Mouse (Mus musculus) Muller cell, postnatal 12 days (primary cell): Measurements from ENCODE around the gene Fam168a.

Experiments used
- DNase-seq: peaks from one replicate; pipeline ENCODE4 v3.0.0-alpha.2; 2015; ENCODE audit errors: inconsistent ontology term

The Fam168a gene

DNA sequence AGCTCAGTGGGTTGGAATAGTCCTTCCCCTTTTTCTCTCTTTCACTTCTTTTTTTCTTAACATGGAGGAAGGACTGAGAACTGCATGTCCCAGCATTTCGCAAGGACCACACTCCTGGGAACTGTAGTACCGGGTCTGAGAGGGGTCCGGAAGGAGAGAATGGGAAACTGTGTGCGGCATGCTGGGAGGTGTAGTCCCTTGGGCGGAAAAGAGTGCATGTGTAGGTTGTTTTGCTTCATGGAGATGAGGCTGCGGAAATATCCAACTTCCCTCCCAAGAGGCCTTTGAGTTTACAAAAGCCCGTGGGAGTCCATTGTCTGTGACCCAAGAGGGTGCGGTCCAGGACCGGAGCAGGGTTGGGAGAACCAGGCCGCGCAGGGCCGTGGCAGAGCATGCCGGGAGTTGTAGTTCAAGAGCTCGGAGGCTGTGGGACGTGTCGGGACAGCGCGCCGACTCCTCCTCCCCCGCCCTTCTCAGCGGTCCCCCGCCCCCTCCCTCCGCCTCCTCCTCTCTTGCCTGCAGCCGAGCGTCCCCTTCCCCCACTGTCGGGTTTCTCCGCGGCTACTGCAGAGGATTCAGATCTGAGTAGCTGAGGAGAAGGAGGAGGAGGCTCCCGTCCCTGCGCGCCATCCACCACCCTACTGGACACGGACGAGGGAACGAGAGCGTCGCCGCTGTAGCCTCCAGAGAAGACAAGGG is at the start of gene Fam168a:
TSS of gene Fam168a (plus strand) at position 493 of the 699 bp plus-strand sequence.
- DNase-seq, result peak; percentile 99

DNA sequence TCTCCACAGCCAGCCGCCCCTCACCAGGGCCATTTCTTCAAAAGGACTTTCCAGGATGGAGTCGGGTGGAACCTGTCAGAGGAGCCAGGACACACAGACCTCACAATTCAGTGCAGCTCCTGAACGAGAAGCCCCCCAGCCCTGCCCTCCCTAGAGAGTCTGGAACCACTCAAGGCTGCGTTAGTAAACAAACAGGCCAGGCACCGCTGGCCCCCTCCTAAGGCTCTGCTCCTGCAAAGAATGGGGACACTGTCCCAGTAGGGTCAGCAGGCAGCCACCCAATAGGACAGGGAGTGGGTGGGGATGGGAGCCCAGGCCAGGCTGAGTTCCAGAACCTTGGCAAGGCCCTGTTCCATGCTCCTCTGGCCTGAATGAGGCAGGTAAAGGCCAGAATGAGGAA is 49.7 kb upstream of the Fam168a start:
- peak; percentile 81 for DNase-seq

DNA sequence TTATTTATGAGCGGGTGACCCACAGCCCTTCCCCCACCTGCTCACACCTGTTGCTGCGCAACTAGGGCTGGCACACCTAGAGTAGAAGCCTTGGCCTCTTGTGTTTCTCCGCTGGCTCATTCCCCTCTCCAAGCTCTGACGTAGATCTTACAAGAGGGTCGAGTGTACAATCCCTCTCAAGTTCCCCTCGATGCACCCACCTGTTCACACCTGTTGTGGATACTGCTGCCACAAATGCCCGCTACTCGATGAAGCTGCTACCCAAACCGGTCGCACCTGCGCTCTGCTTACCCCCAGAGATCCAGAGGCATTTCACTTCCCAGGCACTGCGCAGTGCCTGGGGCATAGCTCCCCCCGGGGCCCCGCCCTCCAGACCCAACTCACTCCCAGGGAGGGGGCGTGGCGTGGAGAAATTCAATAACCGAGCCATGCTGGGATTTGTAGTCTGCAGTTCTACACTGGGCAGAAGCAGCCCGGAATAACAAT is 48.3 kb upstream of the Fam168a start:
- DNase-seq, result peak; percentile 93

DNA sequence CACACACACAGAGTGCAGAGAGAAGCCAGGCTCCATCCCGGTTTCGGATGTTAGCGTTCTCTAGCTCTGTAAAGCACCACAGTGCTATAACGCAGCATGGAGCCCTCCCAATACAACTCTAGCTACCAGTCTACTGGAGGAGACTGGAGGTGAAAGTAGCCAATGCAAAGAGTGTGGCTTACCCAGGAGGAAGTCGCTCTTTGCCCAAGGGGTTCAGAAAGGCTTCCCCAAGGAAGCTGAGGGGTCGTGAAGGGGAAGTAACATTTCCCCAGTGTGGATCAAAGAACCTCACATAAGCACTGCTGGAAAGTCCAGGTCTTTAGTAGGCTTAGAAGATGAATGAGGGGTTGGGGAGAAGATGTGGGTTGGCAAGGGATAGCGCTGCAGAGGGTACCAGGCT is 45.2 kb upstream of the Fam168a start:
- DNase-seq, result no peak

DNA sequence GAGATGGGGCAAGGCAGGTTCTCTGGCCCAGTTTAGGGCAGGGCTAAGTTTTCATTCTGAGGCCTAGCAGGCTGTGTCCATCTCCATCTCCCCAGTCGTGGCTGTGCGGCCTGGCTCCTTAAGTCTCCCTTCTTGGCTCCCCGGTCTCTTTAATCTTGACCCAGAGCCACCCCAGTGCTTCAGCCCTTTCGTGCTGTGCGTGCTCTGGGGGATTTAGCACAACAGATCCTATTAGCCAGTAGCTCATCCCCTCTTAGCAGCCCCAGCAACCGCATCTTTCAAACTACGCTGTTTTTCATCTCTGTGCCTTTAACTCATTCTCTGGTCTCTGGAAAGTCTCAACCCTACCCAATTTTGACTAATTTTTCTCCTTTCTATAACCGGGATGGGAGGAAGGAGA is 44.2 kb upstream of the Fam168a start, which contains the start of gene Plekhb1:
TSS of gene Plekhb1 (minus strand) at position 184 of the 400 bp plus-strand sequence.
- no peak for DNase-seq

DNA sequence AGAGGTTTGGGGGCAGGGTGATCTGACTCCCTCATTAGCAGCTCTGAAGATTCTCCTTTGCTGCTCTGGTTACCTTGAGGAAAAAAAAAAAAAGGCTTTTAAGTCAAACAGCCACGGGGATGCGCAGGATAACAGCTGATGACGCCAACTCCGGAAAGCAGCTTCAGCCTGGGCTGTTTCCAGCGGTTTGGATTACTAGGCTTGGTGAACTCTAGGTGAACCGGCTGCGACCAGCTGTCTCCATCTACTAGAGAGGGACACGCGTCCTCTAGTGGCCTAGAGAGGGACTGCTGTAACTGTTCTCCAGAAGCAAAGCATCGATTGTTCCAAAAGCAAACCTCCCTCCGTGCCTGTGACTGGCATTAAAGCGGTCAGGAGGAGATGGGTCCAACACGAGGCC is 43.2 kb upstream of the Fam168a start:
- peak; percentile 96 for DNase-seq

DNA sequence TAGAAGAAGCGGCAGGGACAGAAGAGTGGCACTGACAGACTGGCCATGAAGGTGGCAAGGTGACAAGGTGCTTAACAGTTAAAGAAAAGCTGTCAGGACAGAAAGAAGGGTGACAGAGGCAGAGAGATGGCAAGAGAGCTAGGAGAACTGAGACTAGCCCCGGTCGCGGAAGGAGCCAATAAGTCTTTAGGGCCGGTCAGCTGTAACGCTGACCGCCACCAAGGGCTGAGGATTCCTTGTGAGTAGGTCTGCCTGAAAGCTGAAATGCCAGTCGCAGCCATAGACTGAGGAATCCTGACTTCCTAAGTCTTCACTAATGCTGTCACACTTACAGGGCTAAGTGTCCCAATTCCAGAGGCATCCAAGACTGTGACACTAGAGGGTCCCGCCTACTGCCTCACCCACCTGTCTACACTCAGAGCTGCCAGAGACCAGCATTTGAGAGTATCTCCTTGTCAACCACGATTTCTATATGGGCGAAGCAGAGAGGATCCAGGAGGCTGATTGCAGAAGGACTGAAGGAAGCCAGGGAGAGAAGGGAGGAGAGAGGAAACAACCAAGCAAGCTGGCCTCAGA is 42.6 kb upstream of the Fam168a start:
- DNase-seq, result peak; percentile 32

DNA sequence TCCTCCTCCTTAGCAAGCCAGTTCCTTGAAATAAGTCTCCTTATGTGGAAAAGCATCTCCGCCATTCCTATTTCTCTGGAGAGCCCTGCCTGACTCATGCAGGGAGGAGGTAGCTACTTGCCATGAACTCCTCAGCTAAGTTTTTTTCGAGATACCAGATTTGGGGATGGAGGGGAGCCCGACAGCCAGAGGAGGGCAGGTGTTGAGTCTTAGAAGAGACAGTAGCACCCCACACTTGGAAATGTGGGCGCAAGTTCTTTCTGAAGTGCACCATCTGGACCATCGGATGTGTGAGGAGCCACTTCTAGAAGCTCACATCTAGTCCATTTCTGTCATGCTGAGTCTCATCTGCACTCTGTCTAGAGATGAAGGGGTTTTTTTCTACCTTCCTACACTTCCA is 35.8 kb upstream of the Fam168a start:
- no peak for DNase-seq

DNA sequence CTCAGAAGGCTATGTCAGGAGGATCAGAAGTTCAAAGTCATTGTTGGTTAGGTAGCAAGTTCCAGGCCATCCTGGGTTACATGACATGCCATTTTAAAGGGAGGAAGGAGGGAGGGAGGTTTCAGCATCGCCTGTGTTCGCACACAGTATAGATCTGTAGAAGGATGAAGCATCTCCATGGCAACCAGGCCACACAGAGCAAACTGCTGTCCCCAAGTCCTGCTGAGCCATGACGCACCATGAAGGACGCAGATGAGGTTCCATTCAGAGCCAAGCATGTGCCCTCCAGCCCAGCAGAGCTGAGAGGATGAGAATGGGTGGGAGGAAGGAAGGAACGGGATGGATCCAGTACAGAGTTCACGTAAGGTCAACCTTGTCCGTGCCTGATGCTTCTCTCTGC is 33.0 kb upstream of the Fam168a start:
- no peak for DNase-seq

DNA sequence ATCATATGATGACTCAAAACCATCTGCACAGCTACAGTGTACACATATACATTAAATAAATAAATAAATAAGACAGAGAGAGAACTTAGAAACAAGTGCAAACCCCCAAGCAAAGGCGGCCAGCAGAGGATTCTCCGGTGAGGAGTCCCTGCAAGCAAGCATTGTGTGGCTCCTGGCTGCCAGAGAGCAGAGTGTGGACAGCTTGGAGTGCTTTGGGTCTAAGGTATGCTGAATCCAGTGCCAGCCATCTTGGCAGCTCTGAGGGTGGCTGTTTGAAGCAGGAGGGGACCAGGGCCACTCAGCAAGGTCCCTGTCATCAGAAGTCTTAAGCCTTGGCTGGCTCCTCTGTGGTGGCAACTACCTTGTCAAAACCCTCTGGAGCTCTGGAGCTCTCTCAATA is 31.5 kb upstream of the Fam168a start:
- DNase-seq, result no peak

DNA sequence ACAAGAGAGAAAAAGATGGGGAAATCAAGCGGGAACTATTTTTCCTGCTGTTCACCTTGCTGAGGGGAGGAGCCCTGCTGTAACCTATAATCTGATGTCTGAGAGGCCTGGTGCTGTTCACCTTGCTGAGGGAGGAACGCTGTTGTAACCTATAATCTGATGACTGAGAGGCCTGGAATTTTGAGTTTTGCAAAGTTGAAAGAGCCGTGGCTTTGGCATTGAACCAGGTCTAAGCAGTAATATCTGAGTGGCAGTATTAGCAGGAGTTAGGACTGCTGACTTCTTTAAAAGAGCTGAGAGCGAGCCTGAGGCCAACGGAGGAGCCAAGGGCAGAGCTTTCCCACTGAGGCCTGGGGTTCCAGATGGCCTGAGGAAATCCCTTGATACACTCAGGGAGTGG is 28.4 kb upstream of the Fam168a start:
- no peak for DNase-seq

DNA sequence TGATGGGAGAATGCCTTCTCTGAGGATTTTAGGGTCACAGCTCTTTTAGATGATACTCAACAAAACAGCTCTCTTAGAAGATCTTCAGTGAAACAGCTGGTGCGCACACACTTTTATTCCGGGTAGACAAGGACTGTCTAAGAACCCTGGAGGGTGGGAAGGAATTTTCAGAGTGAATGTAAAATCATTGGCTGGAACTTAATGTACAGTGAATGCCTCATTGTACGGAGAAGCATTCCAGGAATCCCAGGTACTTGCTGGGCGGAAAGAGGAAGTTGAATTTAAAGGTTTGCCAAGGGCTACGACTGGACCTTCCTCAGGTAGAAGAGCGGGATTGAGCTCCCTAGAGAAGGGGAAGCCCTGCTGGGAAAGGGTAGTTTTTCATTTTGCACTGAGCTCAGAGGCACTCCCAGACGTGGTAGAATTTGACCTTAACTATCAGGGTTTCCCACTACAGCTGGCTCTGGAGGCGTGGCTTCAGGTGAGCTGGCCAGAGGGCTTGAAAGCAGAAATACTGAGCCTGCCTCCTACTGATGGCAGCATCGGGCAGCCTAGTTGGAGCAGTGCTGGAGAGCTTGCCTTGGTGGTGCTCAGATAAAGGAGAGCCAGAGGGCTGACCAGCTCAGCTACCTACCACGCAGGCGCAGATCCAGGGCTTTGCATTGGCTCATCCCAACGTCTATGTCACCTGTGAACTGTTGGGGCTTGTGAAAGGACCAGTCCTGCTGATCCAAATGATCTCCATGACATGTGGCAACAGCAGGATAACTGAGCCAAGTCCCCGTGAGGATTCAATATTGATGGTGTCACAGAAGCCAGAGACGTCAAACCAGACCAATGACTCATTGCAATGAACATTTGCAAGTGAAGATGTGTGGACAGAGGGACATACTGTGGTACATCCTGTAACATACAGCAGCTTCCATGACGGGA is 27.2 kb upstream of the Fam168a start:
- DNase-seq, result no peak

DNA sequence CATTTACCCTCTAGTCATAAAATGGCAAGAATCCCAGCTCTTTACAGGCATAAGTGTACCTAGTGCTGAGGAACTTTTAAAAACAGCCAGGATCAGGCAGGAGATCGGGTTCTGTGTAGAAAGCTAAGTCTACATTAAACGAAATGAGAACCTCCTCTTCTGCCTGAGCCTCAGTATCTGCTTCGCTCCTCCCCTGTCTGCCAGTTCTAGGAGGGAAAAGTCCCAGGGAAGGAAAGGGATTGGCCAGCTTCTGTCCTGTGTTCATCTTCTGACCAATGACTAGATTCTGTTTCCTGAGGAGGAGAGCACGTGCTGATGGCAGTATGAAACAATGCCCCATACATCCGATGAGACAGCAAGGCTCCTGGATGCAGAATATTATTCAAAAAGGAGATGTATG is 25.3 kb upstream of the Fam168a start:
- DNase-seq, result no peak

DNA sequence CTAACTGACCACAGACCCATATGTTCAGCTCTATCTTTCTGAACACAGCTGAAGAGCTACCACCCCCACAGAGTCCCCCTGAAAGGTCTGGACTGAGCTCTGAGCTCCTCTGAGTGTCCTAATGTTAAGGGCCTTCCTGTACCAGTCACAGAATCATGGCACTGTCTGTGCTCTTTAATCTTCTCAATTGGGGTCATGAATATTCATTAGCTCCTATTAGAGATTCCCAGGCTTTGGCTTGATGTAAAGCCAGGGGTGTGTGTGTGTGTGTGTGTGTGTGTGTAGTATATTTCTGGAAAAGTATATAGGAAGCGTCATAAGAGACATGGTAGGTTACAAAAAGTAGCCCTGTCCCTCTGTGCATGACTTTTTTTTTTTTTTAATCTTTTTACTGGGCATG is 23.2 kb upstream of the Fam168a start:
- no peak for DNase-seq

DNA sequence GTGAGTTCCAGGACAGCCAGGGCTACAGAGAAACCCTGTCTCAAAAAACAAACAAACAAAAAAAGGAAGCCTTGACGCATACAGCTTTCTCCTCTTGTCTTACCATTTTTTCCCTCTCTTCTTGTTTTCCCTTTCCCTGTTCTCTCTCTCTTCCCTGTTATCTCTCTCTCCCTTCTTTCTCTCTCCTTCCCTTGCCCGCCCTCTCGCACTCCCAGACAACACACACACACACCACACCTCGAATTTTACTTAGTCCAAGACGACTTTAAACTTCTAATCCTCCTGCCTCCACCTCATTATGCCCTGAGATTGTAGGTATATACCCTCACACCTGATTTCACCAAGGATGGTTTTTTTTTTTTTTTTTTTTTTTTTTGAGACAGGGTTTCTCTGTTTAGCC is 22.4 kb upstream of the Fam168a start:
- DNase-seq, result no peak

DNA sequence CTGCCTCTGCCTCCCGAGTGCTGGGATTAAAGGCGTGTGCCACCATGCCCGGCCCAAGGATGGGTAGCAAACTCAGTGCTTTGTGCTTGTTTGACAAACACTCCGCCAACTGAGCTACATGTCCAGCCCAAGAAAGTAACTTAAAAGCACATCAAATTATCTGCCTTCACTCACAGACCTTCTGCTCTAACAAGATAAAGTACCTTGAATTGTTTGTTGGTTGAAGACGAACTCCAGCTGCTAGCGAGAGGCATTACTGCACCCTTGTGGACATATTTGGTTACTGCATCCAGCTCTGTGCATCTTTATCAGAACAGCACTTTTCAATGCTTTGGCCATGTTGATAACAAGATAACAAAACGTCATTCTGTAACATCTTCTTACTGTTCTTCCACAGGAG is 21.9 kb upstream of the Fam168a start:
- peak; percentile 52 for DNase-seq

DNA sequence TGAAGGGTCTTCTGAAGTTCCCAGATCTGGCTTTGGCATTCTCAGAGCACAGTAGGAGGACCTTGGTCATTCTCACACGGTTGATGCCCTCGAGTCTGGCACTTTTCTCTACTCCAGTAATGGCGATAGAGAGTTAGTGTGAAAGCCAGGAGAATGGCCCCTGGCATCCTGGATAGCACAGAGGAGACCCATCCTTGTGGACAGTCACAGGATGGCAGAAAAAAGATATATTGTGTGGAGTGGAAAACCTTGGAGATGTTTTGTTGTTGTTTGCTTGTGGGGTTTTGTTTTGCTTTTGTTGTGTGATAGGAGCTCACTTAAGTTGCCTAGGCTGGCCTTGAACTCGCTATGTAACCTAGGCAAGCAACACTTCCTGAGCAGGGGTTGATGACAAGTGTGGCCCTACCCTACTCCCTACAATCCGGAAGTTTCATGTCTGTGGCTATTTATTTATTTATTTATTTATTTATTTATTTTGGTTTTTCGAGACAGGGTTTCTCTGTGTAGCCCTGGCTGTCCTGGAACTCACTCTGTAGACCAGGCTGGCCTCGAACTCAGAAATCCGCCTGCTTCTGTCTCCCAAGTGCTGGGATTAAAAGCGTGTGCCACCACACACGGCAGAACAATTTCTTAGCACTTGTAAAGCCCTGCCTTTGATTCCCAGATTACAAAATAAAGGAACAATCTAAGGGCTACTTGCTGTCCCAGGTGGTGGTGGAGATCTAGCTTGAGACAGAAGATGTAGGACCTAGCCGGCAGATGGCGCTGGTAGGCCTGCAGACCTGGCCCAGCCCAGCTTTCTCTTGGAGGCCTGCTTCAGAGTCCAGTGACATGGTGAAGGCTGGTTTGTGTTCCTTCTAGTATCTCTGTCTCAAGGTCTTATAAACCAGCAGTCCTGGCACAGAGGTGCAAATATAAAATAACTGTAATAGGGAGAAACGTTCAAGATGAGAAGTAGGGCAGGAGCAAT is 21.1 kb upstream of the Fam168a start:
- peak; percentile 60 for DNase-seq

DNA sequence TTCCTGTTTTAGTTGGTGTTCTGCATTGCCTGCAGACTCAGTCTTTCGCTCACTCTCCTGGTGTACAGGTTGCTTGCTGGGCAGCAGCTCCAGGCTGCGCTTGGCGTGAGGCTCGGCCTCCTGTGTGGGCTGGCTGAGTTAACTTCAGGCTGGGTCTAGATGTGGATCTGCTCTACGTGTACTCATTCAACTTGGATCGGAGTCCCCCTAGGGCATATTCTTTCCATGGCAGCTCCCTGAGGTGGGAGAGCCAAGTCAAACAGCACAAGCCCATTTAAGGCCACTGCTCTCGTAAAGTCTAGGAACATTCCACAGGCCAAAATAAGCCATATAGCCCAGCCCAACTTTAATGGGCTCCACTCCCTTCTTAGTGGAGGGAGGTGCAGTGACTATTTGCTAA is 18.0 kb upstream of the Fam168a start:
- DNase-seq, result no peak

DNA sequence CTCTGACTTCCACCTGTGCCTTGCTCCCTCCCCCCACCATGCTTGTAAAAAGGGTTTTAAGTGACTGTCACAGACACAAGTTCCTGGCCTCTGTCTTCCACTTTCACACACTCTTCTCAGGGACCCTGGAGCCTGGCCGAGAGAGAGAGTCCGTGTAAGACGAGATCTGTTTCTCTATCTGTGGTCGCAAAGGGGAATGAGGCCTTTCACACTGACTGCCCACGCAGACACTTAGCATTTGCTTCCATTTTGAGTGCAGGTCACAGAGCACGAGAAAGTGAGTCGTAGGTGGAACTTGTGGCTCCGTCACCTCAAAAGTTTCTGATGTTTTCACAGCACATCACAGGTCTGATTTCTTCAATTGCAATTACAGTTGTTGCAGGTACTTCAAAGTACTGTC is 13.2 kb upstream of the Fam168a start:
- no peak for DNase-seq

DNA sequence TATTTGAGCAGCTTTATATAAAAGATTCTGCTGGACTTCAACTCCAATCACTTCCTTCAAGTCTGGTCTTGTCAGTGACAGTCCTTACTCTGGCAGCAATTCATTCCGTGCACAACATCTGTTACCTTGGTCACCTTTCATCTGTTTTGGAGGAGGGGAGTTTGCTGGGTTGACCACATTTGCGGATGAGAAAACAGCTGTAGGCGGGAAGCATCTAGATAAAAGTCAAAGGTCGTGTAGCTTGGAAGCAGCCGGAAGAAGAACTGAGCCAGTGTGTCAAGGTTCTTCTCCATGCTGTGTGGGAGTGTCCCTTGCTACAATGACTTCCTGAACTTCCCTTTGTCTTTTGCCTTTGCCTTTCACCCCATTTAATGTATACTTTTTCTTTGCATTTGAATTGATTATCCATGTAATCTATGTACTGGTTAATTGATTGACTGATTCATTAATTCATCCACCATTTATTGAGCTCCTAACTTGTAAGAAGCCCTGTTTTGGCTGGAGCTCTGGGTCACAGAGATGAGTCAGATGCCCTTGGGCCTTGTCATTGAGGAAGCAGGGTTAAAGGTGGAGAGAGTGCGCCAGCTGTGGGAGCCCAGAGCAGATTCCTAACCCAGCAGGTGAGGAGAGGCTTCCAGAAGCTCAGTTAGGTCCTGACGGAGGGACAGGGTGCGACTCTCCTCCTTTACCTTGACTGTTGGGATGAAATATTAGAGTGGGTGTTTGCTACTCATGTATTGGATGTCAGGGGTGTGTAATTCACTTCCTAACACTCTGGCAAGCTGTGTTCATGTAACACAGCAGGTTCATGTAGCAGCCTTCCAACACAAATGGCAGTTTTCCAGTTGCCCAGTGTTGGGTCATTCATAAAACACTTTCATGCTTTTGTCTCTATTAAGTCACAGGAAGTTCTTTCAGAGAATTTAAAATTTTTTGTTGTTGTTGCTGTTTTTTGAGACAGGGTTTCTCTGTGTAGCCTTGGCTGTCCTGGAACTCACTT is 6.4 kb upstream of the Fam168a start:
- DNase-seq, result no peak
